Mouse (Mus musculus): ENCODE results near the gene Msmp.
A peak's percentile ranks its signal among the peaks of the same experiment; 100 is the strongest.

Gene Msmp

GRCm38 (mm10) chr4:43593453-43593852 is 9.2 kb upstream of the Msmp start:
- DNase-seq: peak; percentile 74

DNA sequence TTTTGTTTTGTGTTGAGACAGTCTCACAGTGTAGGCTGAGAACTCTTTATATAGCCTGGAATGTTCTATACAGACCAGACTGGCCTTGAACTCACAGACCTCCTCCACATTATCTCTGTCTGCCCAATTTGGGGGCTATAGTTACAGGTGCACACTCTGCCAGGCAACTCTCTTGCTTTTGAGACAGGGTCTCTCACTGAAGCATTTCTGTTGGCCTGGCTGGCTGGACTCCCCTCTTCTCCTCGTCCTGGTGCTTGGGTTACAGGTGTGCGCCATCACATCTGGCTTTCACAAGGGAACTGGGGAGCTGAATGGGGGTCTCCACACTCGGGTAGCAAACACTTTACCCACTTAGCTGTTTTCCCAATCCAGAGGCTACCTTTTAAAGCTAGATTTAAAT is 7.7 kb upstream of the Msmp start:
- peak; percentile 64 for DNase-seq

DNA sequence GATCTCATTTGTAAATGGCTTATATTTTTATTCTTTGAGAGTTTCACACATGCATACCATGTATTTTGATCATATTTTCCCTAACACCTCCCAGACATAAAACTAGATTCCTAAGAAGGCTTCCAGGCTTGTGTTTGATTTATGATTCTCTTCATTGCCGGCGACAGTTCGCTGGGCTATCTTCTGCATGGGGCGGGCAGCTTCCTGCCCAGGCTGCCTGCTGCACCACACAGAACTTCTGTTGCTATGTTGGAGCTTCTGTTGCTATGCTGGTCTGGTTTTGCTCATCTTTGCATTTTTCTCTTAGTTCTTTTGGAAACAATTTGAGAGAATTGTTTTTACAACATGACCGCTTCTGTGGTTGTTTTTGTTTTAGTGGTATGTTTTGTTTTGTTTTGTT is 7.2 kb upstream of the Msmp start:
- no peak for DNase-seq

- DNase-seq: peak; percentile 98
These were observed 3.4 kb upstream of the Msmp start for GRCm38 (mm10) chr4:43587681-43588080.

- DNase-seq: peak; percentile 99
These were observed 2.1 kb upstream of the Msmp start for GRCm38 (mm10) chr4:43586411-43586810.

DNA sequence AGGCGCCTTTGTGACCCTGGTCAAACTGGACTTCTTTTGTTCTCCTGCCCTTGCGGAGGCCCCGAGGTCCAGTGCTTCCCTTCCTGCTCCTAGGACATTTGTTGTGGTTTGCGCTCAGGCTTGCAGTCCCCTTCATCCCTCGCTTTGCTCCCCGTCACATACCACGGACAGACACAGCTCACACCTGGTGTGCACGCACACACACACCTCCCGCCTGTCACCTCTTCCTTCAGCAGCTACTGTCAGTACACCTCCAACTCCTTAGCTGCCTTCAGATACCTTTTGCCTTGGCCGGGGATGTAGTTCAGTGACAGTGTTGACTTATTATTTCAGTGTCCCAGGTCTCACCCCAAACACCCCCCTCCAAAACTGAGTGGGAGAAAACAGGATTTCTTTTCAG is 1.4 kb upstream of the Msmp start:
- peak; percentile 88 for DNase-seq

DNA sequence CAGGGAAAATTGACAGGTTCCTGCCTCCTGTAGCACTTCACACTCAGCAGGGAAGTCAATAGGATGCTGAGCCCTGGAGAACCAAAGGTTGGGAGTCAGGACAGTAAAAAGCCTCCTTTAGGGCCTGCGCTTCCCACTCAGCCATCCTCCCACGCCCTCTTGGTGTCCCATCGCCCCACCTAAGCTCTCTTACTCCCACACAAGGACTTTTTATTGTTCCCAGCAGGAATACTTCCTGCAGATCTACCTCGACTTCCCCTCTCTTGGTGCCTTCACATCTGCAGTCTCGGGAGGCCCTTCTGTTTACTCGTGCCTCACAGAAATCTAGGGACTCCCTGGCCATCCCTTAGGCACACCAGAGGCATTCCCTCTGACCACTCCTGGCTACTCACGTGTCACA is 873 bp downstream of the Msmp start:
- DNase-seq: peak; percentile 95

- peak; percentile 76 for DNase-seq
These were observed 2.1 kb downstream of the Msmp start for GRCm38 (mm10) chr4:43582241-43582640.

- DNase-seq: peak; percentile 87
These were observed 2.9 kb downstream of the Msmp start for GRCm38 (mm10) chr4:43581381-43581780.

DNA sequence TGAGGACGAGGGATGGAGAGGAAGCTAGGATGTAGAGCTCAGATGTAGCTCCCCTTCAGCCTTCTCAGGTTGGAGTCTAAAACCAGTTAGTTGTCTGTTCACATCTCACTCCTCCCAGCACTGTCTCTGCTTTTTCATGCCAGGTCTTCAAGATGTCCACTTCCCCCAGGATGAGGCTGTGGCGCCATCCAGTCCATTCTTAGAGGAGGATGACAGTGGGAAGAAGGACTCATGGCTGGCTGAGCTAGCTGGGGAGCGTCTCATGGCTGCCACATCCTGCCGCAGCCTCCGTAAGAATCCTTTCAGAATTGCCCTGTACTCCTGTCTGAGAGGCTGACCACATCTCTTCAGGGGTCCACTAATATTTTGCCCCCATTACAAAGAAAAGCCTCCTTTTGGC is 3.6 kb downstream of the Msmp start:
- peak; percentile 84 for DNase-seq

- DNase-seq: peak; percentile 84
These were observed 4.6 kb downstream of the Msmp start for GRCm38 (mm10) chr4:43579731-43580130.

- peak; percentile 88 for DNase-seq
These were observed 5.0 kb downstream of the Msmp start for GRCm38 (mm10) chr4:43579256-43579655.

DNA sequence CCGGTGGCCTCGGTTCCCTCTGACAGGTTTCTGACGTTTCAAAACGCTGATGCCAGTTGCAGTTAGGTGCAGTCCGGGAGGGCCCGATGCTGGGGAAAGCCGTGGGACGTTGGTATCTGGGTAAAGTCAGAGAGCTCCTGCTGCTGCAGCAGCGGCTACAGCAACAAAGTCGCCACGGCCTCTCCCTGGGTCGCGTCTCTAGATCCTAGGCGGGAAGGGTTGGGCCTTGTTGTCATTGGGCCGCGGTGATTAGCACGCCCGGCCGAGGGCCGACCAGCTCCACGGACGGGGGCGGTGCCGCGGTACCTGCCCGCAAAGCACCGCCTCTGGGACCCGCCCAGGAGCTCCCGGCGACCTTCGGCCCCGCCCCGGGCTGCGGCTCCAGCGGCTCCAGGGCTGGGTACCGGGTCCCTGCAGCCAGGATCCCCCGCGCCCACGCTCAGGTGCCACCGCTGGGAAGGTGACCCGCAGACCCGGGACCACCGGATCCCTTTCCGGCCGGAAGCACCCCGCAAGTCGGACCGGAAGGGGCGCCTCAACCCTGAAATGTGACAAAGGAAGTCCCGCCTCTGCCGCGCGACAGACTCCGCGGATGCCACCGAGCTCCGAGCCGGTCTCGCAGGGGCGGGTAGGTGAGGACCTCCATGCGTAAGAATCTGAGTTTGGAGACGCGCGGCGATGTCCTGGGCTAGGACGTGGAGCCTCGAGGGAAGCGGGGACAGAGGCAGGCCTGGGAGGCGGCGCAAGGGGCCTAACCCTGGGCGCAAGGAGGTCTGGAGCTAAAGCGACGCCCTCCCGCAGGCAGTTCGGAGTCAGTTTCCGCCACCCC is 5.7 kb downstream of the Msmp start, which contains the start of the genes Rgp1 and Gba2:
Rgp1 (plus strand) TSS at position 340 of the 829 bp plus-strand sequence.
Gba2 (minus strand) TSS at position 498 of the 829 bp plus-strand sequence.
- peak; percentile 99 for DNase-seq

- DNase-seq: peak; percentile 67
These were observed 6.9 kb downstream of the Msmp start for GRCm38 (mm10) chr4:43577237-43577881.

- DNase-seq: peak; percentile 85
These were observed 8.9 kb downstream of the Msmp start for GRCm38 (mm10) chr4:43575356-43575755.

- DNase-seq: peak; percentile 94
These were observed 10.7 kb downstream of the Msmp start for GRCm38 (mm10) chr4:43573561-43573960.

- peak; percentile 83 for DNase-seq
These were observed 12.8 kb downstream of the Msmp start for GRCm38 (mm10) chr4:43571395-43572045.

DNA sequence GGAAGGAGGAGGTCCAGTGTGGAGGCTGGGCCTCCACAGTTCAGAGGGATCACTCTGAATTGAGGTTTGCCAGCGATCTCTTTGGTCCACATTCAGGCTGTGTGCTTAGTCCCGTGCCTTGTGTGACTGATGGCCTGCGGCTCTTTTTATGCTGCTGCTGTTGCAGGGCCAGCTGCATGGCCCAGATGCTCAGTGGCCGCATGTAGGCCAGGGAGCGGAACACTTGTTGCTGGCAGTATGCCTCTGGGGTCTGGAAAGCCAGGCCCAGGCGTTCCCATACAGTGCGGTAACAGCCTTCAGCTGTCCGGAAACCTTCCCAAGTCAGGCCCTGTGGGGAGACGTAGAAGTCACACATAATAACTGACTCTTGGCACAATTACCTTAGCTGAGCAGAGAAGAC is 17.2 kb downstream of the Msmp start:
- peak; percentile 92 for DNase-seq

DNA sequence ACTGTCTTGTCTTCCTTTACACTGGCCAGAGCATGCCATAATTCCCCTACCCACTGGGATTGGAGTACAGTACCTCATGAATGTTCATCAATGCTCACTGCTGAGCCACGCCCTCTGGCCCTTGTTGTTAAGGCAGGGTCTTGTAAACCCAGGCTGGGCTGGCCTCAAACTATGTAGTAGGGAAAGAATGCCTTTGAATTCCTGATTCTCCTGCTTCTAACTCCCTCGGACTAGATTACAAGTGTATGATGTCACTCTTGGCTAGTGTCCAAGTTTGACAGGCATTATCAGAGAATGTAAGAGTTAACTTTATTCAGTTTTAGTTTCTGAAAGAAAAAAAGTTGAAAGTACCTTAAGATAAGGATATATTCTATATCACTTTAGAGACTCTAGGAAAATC is 20.1 kb downstream of the Msmp start:
- DNase-seq: no peak

- no peak for DNase-seq
These were observed 20.8 kb downstream of the Msmp start for GRCm38 (mm10) chr4:43563601-43563875.

- peak; percentile 94 for DNase-seq
These were observed 21.3 kb downstream of the Msmp start for GRCm38 (mm10) chr4:43562769-43563600.

DNA sequence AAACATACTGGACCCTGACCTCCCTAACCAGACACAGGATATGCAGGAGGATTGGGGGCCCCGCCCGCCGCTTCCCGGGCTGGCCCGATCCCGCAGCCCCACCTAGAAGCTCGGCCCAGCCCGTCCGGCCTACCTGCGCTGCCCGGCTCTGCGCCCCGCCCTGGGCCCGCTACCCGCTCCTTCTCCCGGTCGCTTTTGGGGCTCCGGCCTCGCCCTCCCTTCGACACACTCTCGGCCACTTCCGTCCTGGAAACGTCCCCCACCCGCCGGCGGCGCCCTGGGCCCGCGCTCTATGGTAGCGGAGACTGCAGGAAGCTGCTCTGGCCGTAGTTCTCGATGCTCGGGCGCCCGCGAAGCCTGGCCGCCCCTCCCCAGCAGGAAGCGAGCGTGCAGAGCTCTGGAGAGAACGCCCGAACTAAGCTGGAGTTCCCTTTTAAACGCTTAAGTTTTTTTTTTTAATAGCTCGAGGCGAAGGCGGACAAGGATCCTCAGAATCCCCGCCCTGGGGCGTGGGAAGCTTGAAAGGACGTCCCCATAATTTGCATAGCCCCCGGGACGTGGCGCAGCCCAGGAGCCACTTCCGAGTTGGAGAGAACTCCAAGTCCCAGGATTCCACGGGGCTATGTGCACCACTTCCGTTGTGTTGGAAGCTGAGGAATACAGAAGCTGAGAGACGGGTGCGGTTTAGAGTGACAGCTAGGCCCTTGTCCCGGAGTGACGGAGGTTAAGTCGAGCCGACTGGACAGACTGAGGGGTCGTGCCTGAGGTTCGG is 22.1 kb downstream of the Msmp start, which contains the start of the genes Creb3 and Tln1:
Creb3 (plus strand) TSS at position 336 of the 772 bp plus-strand sequence.
Tln1 (minus strand) TSS at position 695 of the 772 bp plus-strand sequence.
- peak; percentile 100 for DNase-seq

All from heart, adult 11 months (tissue).